Mouse (Mus musculus) heart, embryonic 11.5 days (tissue): ENCODE data around the gene Syt7. TPM values are rescaled to one million over a fixed set of nuclear protein-coding genes. Genes with fewer than 3 reads are reported as not detected.

Experiments used
- ATAC-seq: fragments of 200-750 bp; cut with Nextera tagmentation; replicated peaks from 2 replicates; pipeline ENCODE4 v1.8.0; 2017; ENCODE audit warnings: moderate library complexity; ENCODE audit not compliant: insufficient number of reproducible peaks, low FRiP score, low TSS enrichment
- H3K27ac ChIP-seq: fragments of 300-500 bp; sonication (generic); 2 replicates; pipeline ENCODE4 v1.5.1; 2014; ENCODE audit warnings: mild to moderate bottlenecking, low read depth, low read length
- H3K27me3 ChIP-seq: fragments of 300-500 bp; sonication (generic); 2 replicates; pipeline ENCODE4 v1.6.1; 2014; ENCODE audit warnings: mild to moderate bottlenecking, low read length, mixed read lengths; ENCODE audit not compliant: control insufficient read depth, insufficient read depth
- H3K36me3 ChIP-seq: fragments of 300-500 bp; sonication (generic); 2 replicates; pipeline ENCODE4 v1.6.1; 2014; ENCODE audit warnings: mild to moderate bottlenecking, low read length, moderate library complexity, mixed read lengths; ENCODE audit not compliant: control insufficient read depth, insufficient read depth
- H3K4me1 ChIP-seq: fragments of 300-500 bp; sonication (generic); 2 replicates; pipeline ENCODE4 v1.6.1; 2014; ENCODE audit warnings: low read length; ENCODE audit not compliant: control insufficient read depth, insufficient read depth
- H3K4me2 ChIP-seq: fragments of 300-500 bp; sonication (generic); 2 replicates; pipeline ENCODE4 v1.6.1; 2014; ENCODE audit warnings: mild to moderate bottlenecking, moderate library complexity
- H3K4me3 ChIP-seq: fragments of 300-500 bp; sonication (generic); 2 replicates; pipeline ENCODE4 v1.5.1; 2014; ENCODE audit warnings: low read depth, low read length
- H3K9ac ChIP-seq: fragments of 300-500 bp; sonication (generic); 2 replicates; pipeline ENCODE4 v1.6.1; 2014; ENCODE audit warnings: mild to moderate bottlenecking, low read depth, low read length, moderate library complexity
- H3K9me3 ChIP-seq: fragments of 300-500 bp; sonication (generic); replicated peaks from 2 replicates; pipeline ENCODE4 v1.6.1; 2016; ENCODE audit warnings: low read length; ENCODE audit not compliant: control insufficient read depth
- WGBS: fragments of 180-500 bp; shearing (Covaris S2); extraction: QIAGEN DNeasy Blood & Tissue Kit; methylation state at CpG from one replicate; pipeline ENCODE4 v1.1.7; 2014; ENCODE audit not compliant: insufficient replicate concordance; 5-methylcytosine and 5-hydroxymethylcytosine counted together
- polyA plus RNA-seq: library from polyadenylated mRNA; unstranded; fragments of >200 nt; fragmentation: Nextera tagmentation; extraction: Ambion mirVana; gene quantifications from 2 replicates; pipeline ENCODE4 v1.2.1, GENCODE M21; 2014

The Syt7 gene
- polyA plus RNA-seq, 1 experiment from 2014 or later: 1.2 TPM

GRCm38 (mm10) chr19:10449708-10450107 is 60.8 kb downstream of the Syt7 start:
- H3K27ac ChIP-seq: no peak overlapping the region
- H3K4me3 ChIP-seq: no peak overlapping the region
- 0% methylated on average over 3 of the region's 3 CpGs for WGBS
- no peaks in the 10 kb centered on the region for H3K4me1 ChIP-seq
- no peak overlapping the region for H3K4me2 ChIP-seq
- H3K36me3 ChIP-seq: no peaks in the 10 kb centered on the region
- H3K9me3 ChIP-seq: no peaks in the 10 kb centered on the region
- H3K27me3 ChIP-seq: peaks cover 40% of the 10 kb centered on the region
- H3K9ac ChIP-seq: no peak overlapping the region
- no peak for ATAC-seq

- no peaks in the 10 kb centered on the region for H3K36me3 ChIP-seq
- H3K27ac ChIP-seq: no peak overlapping the region
- H3K27me3 ChIP-seq: peaks cover 92% of the 10 kb centered on the region
- 63% methylated on average over 4 of the region's 4 CpGs for whole genome bisulfite sequencing
- H3K9me3 ChIP-seq: no peaks in the 10 kb centered on the region
- H3K4me2 ChIP-seq: no peak overlapping the region
- H3K4me1 ChIP-seq: peaks cover 4% of the 10 kb centered on the region
- no peak for ATAC-seq
- no peak overlapping the region for H3K4me3 ChIP-seq
- H3K9ac ChIP-seq: no peak overlapping the region
These were observed 66.0 kb downstream of the Syt7 start for GRCm38 (mm10) chr19:10454718-10455436.

- no peak for ATAC-seq
- Histone ChIP-seq H3K27me3 (peaks cover 94% of the 10 kb centered on the region), H3K36me3 (no peaks in the 10 kb centered on the region), H3K9me3 (no peaks in the 10 kb centered on the region), H3K9ac (no peak overlapping the region), H3K4me3 (no peak overlapping the region), H3K4me2 (no peak overlapping the region), H3K27ac (no peak overlapping the region), H3K4me1 (peaks cover 4% of the 10 kb centered on the region)
- WGBS: 59% methylated on average over 3 of the region's 3 CpGs
These were observed 66.5 kb downstream of the Syt7 start for GRCm38 (mm10) chr19:10455437-10455806.

- Histone ChIP-seq H3K27ac (no peak within 1 kb of the TSS), H3K4me3 (peak within 1 kb of the TSS; percentile 44), H3K9me3 (no peaks in the 10 kb centered on the region), H3K36me3 (no peaks in the 10 kb centered on the region), H3K9ac (no peak within 1 kb of the TSS), H3K4me1 (peaks cover 4% of the 10 kb centered on the region), H3K27me3 (peaks cover 94% of the 10 kb centered on the region), H3K4me2 (peak within 1 kb of the TSS; percentile 67)
- WGBS: under 1% methylated on average over 88 of the region's 96 CpGs
- peak; percentile 24; the same call in 1 of the 2 replicates for ATAC-seq
These were observed 68.0 kb downstream of the Syt7 start, which contains the start of gene Lrrc10b for GRCm38 (mm10) chr19:10456752-10457483. Gene Lrrc10b, minus strand, starts transcription at chr19:10457473.

GRCm38 (mm10) chr19:10457484-10457800 is 68.6 kb downstream of the Syt7 start:
- WGBS: under 1% methylated on average over 32 of the region's 34 CpGs
- peak; percentile 78 for ATAC-seq

GRCm38 (mm10) chr19:10458096-10458495 is 69.2 kb downstream of the Syt7 start:
- Histone ChIP-seq H3K4me3 (no peak overlapping the region; the same call in 1 of the 2 replicates), H3K27me3 (peaks cover 96% of the 10 kb centered on the region), H3K9ac (no peak overlapping the region), H3K4me1 (peaks cover 4% of the 10 kb centered on the region), H3K4me2 (peak overlapping the region; percentile 67), H3K9me3 (no peaks in the 10 kb centered on the region), H3K27ac (no peak overlapping the region), H3K36me3 (no peaks in the 10 kb centered on the region)
- 25% methylated on average over 8 of the region's 8 CpGs for WGBS
- ATAC-seq: no peak

More at GRCm38 (mm10) chr19:10457484-10457800, 68.6 kb downstream of the Syt7 start:
- Histone ChIP-seq H3K36me3 (no peaks in the 10 kb centered on the region), H3K9me3 (no peaks in the 10 kb centered on the region), H3K4me1 (peaks cover 4% of the 10 kb centered on the region), H3K4me3 (peak overlapping the region; percentile 44), H3K4me2 (peak overlapping the region; percentile 67), H3K27me3 (peaks cover 94% of the 10 kb centered on the region), H3K27ac (no peak overlapping the region), H3K9ac (no peak overlapping the region)

- Histone ChIP-seq H3K9ac (no peak overlapping the region), H3K36me3 (no peaks in the 10 kb centered on the region), H3K4me1 (peaks cover 4% of the 10 kb centered on the region), H3K27ac (no peak overlapping the region), H3K4me3 (no peak overlapping the region), H3K9me3 (no peaks in the 10 kb centered on the region), H3K27me3 (peaks cover 94% of the 10 kb centered on the region), H3K4me2 (no peak overlapping the region)
- no peak for ATAC-seq
- WGBS: 36% methylated on average over 11 of the region's 11 CpGs
These were observed 71.0 kb downstream of the Syt7 start for GRCm38 (mm10) chr19:10459907-10460306.

- no peaks in the 10 kb centered on the region for H3K36me3 ChIP-seq
- 42% methylated on average over 7 of the region's 7 CpGs for WGBS
These were observed 72.7 kb downstream of the Syt7 start for GRCm38 (mm10) chr19:10461584-10461983.

More at GRCm38 (mm10) chr19:10461584-10461983, 72.7 kb downstream of the Syt7 start:
- Histone ChIP-seq H3K9me3 (no peaks in the 10 kb centered on the region), H3K4me3 (no peak overlapping the region), H3K27me3 (peaks cover 87% of the 10 kb centered on the region), H3K4me1 (peaks cover 4% of the 10 kb centered on the region), H3K9ac (no peak overlapping the region), H3K27ac (no peak overlapping the region), H3K4me2 (no peak overlapping the region)
- no peak for ATAC-seq
